Mouse (Mus musculus): Measurements from ENCODE around the gene Tectb. TPM values are rescaled to one million over a fixed set of nuclear protein-coding genes. Genes with fewer than 3 reads are reported as not detected.

The Tectb gene
- polyA plus RNA-seq, 1 experiment from 2014 or later, result not detected

DNA sequence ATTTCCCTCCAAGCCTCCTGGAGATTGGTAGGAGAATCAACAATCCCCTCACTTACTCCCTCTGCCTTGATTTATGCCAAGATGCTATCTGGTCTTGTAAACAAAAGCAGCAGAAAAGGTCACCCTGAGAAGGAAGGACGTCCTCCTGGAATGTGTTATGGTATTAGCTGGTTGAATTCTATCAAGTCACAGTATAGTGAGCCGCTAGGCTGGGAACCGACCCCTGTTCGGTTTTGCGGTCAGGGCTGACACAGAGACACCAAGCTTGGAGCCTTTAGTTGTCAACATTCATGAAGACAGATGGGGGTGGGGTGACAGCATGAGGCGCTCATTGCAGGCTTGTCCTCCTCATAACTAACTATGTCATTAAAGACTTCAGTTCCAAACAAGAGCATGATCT lies 20.7 kb upstream of the Tectb start:
- 54% methylated on average over 6 of the region's 6 CpGs for WGBS
- Histone ChIP-seq H3K4me3 (ENCODE audit: low read depth, low read length) (no peak overlapping the region), H3K27ac (ENCODE audit: low read depth, low read length) (no peak overlapping the region), H3K36me3 (ENCODE audit: control insufficient read depth, insufficient read depth) (no peaks in the 10 kb centered on the region), H3K27me3 (replicated peaks; ENCODE audit: control insufficient read depth, insufficient read depth, low read length) (no peaks in the 10 kb centered on the region), H3K9me3 (ENCODE audit: control insufficient read depth) (no peaks in the 10 kb centered on the region), H3K4me2 (replicated peaks; ENCODE audit: low read depth) (no peak overlapping the region), H3K4me1 (replicated peaks; ENCODE audit: control insufficient read depth, insufficient read depth, low read length) (no peaks in the 10 kb centered on the region), H3K9ac (ENCODE audit: low read depth, low read length) (no peak overlapping the region)
- TF ChIP-seq CTCF (IDR thresholded peaks at IDR 0.05; ENCODE audit: low read depth), result no peak
- no peak for ATAC-seq

DNA sequence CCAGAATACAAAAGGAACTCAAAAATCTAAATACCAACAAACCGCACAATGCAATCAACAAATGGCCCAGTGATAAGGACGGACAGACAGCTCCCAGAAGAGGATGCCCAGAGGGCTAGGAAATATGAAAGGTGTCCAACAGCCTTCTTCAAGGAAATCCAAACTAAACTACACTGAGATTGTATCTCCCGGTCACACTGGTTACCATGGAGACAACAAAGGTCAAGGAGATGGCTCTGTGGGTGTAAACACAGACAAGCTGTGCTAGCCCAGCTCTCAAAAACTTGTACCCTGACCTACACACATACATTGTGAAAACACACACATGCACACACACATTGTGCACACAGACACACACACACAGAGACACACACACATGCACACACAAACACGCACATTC lies 18.3 kb upstream of the Tectb start:
- Histone ChIP-seq H3K27me3 (replicated peaks; ENCODE audit: control insufficient read depth, insufficient read depth, low read length) (no peaks in the 10 kb centered on the region), H3K9me3 (ENCODE audit: control insufficient read depth) (no peaks in the 10 kb centered on the region), H3K4me1 (replicated peaks; ENCODE audit: control insufficient read depth, insufficient read depth, low read length) (no peaks in the 10 kb centered on the region), H3K4me3 (ENCODE audit: low read depth, low read length) (no peak overlapping the region), H3K36me3 (ENCODE audit: control insufficient read depth, insufficient read depth) (no peaks in the 10 kb centered on the region), H3K4me2 (replicated peaks; ENCODE audit: low read depth) (no peak overlapping the region), H3K9ac (ENCODE audit: low read depth, low read length) (no peak overlapping the region), H3K27ac (ENCODE audit: low read depth, low read length) (no peak overlapping the region)
- TF ChIP-seq CTCF (IDR thresholded peaks at IDR 0.05; ENCODE audit: low read depth), result no peak
- ATAC-seq, result no peak
- 55% methylated on average over 4 of the region's 4 CpGs for WGBS

DNA sequence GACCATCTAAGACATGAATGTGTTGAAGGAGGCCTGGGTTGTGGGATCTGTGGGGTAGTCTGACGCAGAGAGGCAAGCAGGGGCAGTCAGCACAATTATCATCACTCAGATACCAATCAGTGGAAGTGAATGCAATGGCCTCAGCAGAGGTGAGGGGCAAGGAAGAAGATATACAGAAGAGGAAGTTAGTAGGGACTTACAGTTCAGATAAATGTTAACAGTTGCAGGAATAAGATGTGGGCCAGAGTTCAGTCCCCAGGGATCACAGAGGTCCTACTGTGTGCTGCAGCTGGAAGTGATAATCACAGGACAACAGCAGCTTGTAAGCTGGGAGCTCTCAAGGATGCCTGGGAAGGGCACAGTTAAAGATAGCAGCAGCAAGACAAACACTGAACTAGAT lies 16.4 kb upstream of the Tectb start:
- no peaks in the 10 kb centered on the region for H3K9me3 ChIP-seq (ENCODE audit: control insufficient read depth)
- no peaks in the 10 kb centered on the region for H3K4me1 ChIP-seq (replicated peaks; ENCODE audit: control insufficient read depth, insufficient read depth, low read length)
- no peak overlapping the region for H3K4me3 ChIP-seq (ENCODE audit: low read depth, low read length)
- H3K9ac ChIP-seq (ENCODE audit: low read depth, low read length), result no peak overlapping the region
- TF ChIP-seq CTCF (IDR thresholded peaks at IDR 0.05; ENCODE audit: low read depth), result no peak
- no peaks in the 10 kb centered on the region for H3K36me3 ChIP-seq (ENCODE audit: control insufficient read depth, insufficient read depth)
- ATAC-seq, result no peak
- H3K4me2 ChIP-seq (replicated peaks; ENCODE audit: low read depth), result no peak overlapping the region
- WGBS, result 66% methylated on average over 1 of the region's 1 CpGs
- H3K27ac ChIP-seq (ENCODE audit: low read depth, low read length), result no peak overlapping the region
- no peaks in the 10 kb centered on the region for H3K27me3 ChIP-seq (replicated peaks; ENCODE audit: control insufficient read depth, insufficient read depth, low read length)

DNA sequence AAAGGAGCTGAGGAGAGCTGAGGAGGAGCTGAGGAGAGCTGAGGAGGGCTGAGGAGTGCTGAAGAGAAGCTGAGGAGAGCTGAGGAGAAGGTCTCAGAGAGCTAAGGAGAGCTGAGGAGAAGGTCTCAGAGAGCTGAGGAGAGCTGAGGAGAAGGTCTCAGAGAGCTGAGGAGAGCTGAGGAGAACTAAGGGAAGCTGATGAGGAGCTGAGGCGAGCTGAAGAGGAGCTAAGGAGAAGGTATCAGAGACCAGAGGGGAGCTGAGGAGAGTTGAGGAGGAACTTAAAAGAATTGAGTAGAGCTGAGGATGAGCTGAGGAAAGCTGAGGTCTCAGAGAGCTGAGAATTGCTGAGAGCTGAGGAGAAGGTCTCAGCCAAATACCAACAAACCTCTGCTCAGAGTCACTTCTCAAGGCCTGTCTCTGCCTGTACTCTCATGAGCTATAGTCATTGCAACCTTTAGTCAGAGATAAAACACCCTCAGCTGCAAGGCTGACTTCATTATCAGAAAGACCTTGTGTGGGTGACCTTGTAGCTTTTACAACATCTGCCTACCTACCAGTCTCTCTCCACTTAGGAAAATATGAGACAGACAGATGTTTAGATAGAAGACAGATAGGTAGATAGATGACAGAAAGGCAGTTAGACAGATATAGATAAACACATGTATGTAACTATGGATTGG lies 15.2 kb upstream of the Tectb start:
- Histone ChIP-seq H3K4me3 (ENCODE audit: low read depth, low read length) (no peak overlapping the region), H3K4me2 (replicated peaks; ENCODE audit: low read depth) (no peak overlapping the region), H3K9me3 (ENCODE audit: control insufficient read depth) (no peaks in the 10 kb centered on the region), H3K27ac (ENCODE audit: low read depth, low read length) (peak overlapping the region; percentile 46; the same call in 1 of the 2 replicates), H3K27me3 (replicated peaks; ENCODE audit: control insufficient read depth, insufficient read depth, low read length) (no peaks in the 10 kb centered on the region), H3K36me3 (ENCODE audit: control insufficient read depth, insufficient read depth) (no peaks in the 10 kb centered on the region), H3K9ac (ENCODE audit: low read depth, low read length) (no peak overlapping the region), H3K4me1 (replicated peaks; ENCODE audit: control insufficient read depth, insufficient read depth, low read length) (no peaks in the 10 kb centered on the region)
- peak; percentile 60 for ATAC-seq
- no peak for TF ChIP-seq CTCF (IDR thresholded peaks at IDR 0.05; ENCODE audit: low read depth)
- 74% methylated on average over 1 of the region's 1 CpGs for WGBS

DNA sequence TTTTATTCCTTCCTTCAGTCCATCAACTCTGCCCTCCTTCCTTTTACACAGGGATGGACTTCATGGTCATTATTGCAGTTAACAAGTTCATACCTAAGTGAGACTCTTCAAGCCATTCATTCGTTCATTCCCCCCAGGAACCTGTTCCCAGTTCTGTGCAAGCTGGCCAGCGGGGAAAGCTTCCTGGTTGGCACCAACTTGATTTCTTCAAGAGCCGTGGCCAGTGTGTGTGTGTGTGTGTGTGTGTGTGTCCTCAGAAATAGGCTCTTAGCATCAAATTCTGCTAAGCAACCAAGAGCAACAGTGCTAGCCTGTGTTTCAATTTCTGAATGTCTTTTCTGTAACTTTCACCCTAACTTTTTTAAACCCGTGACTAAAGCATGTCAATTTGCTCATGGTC lies 14.6 kb upstream of the Tectb start:
- Histone ChIP-seq H3K4me3 (ENCODE audit: low read depth, low read length) (no peak overlapping the region), H3K27me3 (replicated peaks; ENCODE audit: control insufficient read depth, insufficient read depth, low read length) (no peaks in the 10 kb centered on the region), H3K27ac (ENCODE audit: low read depth, low read length) (no peak overlapping the region), H3K4me2 (replicated peaks; ENCODE audit: low read depth) (no peak overlapping the region), H3K4me1 (replicated peaks; ENCODE audit: control insufficient read depth, insufficient read depth, low read length) (no peaks in the 10 kb centered on the region), H3K9me3 (ENCODE audit: control insufficient read depth) (no peaks in the 10 kb centered on the region), H3K9ac (ENCODE audit: low read depth, low read length) (no peak overlapping the region), H3K36me3 (ENCODE audit: control insufficient read depth, insufficient read depth) (no peaks in the 10 kb centered on the region)
- 61% methylated on average over 4 of the region's 4 CpGs for WGBS
- TF ChIP-seq CTCF (IDR thresholded peaks at IDR 0.05; ENCODE audit: low read depth), result no peak
- no peak for ATAC-seq

DNA sequence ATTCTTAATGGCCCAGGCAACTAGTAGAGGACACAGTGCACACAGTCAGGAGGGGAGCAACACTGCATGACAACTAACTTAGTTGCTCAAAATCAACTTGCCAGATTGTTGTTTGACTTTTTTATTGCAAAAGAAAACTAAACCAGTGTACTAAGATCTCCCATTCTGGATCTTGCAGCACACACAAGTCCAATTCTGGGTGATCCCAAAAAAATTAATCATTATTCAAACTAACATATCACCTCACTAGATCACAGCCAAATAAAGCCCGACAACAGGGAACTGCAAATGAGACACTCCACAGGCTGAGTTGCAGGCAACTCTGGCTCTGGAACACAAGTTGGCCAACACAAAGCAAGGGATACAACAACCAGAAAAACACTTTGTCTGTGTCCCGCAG lies 13.8 kb upstream of the Tectb start:
- H3K36me3 ChIP-seq (ENCODE audit: control insufficient read depth, insufficient read depth), result no peaks in the 10 kb centered on the region
- no peak overlapping the region for H3K4me2 ChIP-seq (replicated peaks; ENCODE audit: low read depth)
- TF ChIP-seq CTCF (IDR thresholded peaks at IDR 0.05; ENCODE audit: low read depth), result no peak
- H3K9ac ChIP-seq (ENCODE audit: low read depth, low read length), result no peak overlapping the region
- ATAC-seq, result no peak
- no peaks in the 10 kb centered on the region for H3K9me3 ChIP-seq (ENCODE audit: control insufficient read depth)
- H3K4me1 ChIP-seq (replicated peaks; ENCODE audit: control insufficient read depth, insufficient read depth, low read length), result no peaks in the 10 kb centered on the region
- no peaks in the 10 kb centered on the region for H3K27me3 ChIP-seq (replicated peaks; ENCODE audit: control insufficient read depth, insufficient read depth, low read length)
- H3K27ac ChIP-seq (ENCODE audit: low read depth, low read length), result no peak overlapping the region
- WGBS, result 82% methylated on average over 2 of the region's 2 CpGs
- no peak overlapping the region for H3K4me3 ChIP-seq (ENCODE audit: low read depth, low read length)

DNA sequence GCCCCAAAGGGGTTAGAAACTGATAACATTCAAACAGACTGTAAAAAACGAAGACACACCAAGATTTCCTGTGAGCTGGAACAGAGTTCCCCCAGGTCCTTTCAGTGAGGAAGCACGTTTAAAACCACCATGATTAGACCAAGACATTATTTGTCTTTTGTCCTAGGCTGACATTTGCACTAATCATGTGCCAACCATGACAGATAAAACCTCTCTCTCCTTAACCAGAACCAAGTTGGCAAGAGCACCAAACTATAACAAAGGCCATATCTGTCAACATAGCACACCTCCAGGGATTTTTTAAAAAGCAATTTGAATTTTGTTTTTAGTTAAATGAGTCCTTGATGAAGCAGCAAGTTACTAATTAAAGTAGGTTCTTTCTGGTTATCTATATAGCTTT lies 12.8 kb upstream of the Tectb start:
- ATAC-seq, result no peak
- Histone ChIP-seq H3K27me3 (replicated peaks; ENCODE audit: control insufficient read depth, insufficient read depth, low read length) (no peaks in the 10 kb centered on the region), H3K9ac (ENCODE audit: low read depth, low read length) (no peak overlapping the region), H3K4me3 (ENCODE audit: low read depth, low read length) (no peak overlapping the region), H3K4me1 (replicated peaks; ENCODE audit: control insufficient read depth, insufficient read depth, low read length) (no peaks in the 10 kb centered on the region), H3K36me3 (ENCODE audit: control insufficient read depth, insufficient read depth) (no peaks in the 10 kb centered on the region), H3K4me2 (replicated peaks; ENCODE audit: low read depth) (no peak overlapping the region), H3K9me3 (ENCODE audit: control insufficient read depth) (no peaks in the 10 kb centered on the region), H3K27ac (ENCODE audit: low read depth, low read length) (no peak overlapping the region)
- TF ChIP-seq CTCF (IDR thresholded peaks at IDR 0.05; ENCODE audit: low read depth), result no peak
- WGBS, result 41% methylated on average over 2 of the region's 2 CpGs

All from intestine, postnatal 0 days (tissue).